Mouse (Mus musculus) CD4-positive, CD25-positive, alpha-beta regulatory T cell, adult 4 months (primary cell): ENCODE results near the gene Gm5538. TPM values are rescaled to one million over a fixed set of nuclear protein-coding genes. Genes with fewer than 3 reads are reported as not detected.

Experiments used
- ATAC-seq: one replicate; pipeline ENCODE4 v1.8.0; 2017
- polyA plus RNA-seq, 2 experiments: library from polyadenylated mRNA; unstranded; fragments of 100-300 nt; shearing (Covaris generic); gene quantifications; one replicate each; pipeline ENCODE4 v1.2.1; 2017

Gm5538 gene
- not detected for polyA plus RNA-seq

DNA sequence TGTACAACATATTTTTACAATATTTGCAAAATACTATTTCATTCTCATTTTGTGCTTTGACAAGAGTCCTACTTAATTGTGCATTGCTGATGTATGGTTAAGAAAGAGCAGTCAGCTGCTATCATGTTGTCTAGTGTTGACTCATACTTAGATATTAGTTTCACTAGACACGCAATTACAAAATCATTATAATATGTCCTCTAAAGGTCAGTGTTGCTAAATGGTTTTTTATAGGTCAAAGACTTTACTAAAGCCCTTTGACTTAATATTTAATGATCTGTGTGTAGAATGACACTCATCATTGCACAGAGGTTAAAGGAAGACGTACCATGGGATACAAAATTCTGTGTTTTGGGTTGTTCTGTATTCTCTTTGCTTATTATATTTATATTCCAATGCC lies at the start of gene Gm5538:
TSS of gene Gm5538 (plus strand) at position 301 of the 400 bp plus-strand sequence.
- no peak for ATAC-seq

DNA sequence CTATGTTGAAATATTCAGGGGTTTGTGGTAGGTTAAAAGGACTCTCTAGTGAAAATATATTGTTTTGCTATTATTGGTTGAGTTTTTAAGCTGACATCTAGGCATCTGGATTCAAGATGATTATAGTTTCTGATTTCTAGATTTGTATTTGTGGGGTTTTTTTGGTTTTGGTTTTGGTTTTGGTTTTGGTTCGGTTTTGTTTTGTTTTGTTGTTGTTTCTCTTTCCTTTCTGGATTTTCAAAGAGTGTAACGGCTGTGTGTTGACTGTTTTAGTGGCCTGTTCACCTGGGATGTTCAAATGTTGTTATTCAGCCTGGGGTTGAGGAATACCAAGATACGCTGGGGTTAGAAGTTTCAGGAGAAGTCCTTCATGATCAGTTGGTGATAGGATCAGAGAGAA lies 32.2 kb upstream of the Gm5538 start:
- ATAC-seq, result peak; percentile 81

DNA sequence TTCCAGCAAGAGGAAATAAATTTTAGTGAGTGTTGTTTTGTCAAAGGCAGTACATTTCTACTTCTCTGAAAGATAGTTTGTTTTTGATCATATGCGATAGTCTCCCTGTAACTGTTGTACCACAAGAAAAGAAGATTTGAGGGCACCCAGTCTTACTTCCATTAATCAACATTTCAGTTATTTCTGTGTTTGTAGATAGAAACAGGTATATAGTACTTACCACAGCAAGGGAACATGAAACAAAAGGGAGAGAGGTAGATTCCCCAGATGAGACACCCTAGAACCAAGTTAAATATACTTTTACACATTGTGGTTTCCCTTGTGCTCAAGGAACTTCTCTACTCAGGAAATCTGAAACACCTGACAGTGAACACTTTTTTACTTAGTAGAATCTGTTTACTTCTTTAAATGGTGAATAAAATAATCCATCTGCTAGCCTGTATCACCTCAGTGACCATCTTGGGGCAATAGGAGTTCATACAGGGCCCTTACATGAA lies 26.9 kb upstream of the Gm5538 start:
- peak; percentile 59 for ATAC-seq

DNA sequence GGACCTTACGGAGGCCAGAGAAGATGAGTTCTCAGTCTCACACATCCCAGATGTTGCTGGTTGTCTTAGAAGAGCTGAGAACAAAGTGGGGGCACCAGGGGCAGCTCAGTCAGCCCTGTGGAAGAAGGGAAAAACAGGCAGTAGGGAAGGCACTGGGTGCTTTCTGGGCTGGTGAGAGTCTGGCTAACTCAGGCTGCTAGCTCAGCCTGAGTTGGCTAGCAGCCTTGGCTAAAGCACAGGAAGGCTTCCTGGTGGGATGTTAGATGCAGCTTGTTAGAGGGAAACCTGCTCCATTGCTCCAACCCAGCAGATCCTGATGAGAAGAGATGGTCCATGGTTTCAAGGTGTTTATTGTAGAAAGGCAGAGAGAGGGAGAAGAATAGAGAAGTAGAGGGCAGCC lies 10.3 kb downstream of the Gm5538 start:
- ATAC-seq, result no peak

DNA sequence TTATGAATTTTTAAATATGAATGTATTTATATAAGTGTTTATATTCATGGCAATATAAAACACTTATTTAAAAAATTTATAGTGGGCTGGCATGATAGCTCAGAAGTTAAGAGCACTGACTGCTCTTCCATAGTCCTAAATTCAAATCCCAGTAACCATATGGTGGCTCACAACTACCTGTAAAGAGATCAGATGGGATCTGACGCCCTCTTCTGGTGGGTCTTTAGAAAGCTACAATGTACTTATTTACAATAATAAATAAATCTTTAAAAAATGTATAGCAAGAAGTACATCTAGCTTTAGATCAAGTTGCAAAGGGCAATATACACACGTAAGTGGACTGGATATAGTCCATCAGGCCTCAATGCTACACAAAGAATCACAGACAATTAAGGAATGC lies 14.6 kb downstream of the Gm5538 start:
- ATAC-seq, result peak; percentile 39

Other genes starting within 250 kb of the Gm5538 start
- gene Gm8298, start 131.3 kb downstream of the Gm5538 start, polyA plus RNA-seq, result not detected
- gene C130079G13Rik, start 195.4 kb downstream of the Gm5538 start, polyA plus RNA-seq, result not detected